Mouse (Mus musculus): ENCODE results near the gene Gm49661. TPM values are rescaled to one million over a fixed set of nuclear protein-coding genes. Genes with fewer than 3 reads are reported as not detected.
A peak's percentile ranks its signal among the peaks of the same experiment; 100 is the strongest.

Gm49661 gene
- polyA plus RNA-seq, 1 experiment from 2014 or later = not detected

DNA sequence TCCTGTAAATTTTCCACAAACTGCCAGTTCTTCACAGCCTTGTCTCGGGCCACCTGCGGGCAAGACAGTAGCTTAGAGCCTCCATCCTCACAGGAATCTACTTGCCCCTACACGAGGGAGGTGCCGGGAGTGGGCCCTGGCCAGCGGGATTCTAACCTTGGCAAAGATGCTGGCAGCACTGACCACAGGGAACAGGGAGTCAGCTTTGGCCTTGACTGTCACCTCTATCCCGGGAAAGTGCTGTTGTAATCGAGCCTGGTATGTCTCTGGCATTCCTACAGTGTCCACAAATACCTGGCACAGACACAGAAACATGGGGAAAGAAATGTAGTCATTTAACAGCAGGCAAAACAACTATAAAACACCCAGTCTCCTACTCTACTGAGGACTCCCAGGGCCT is 9.4 kb downstream of the Gm49661 start:
- Histone ChIP-seq H3K27ac (no peak overlapping the region), H3K36me3 (peaks cover 81% of the 10 kb centered on the region), H3K9ac (no peak overlapping the region), H3K9me3 (replicated peaks) (no peaks in the 10 kb centered on the region), H3K4me3 (replicated peaks) (no peak overlapping the region), H3K27me3 (no peaks in the 10 kb centered on the region), H3K4me1 (replicated peaks) (peaks cover 15% of the 10 kb centered on the region), H3K4me2 (no peak overlapping the region)
- DNase-seq (no peak), ATAC-seq (ENCODE audit: low read depth) (no peak)
- WGBS (ENCODE audit: insufficient replicate concordance) = 90% methylated on average over 7 of the region's 7 CpGs

DNA sequence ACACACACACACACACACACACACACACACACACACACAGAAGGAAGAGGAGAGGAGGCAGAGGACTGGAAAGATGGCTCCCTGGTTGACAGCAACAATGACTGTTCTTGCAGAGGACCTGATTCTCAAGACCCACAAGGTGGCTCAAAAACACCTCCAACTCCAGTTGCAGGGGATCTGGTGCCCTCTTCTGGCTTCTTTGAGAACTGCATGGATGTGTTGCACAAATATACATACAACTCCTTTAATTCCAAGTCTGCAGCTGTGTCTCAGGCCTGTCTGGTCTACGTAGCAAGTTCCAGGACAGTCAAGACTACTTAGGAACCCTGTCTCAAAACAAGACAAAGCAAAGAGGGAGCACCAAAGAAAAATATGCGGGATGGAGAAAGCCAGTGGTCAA is 12.5 kb downstream of the Gm49661 start:
- ATAC-seq (ENCODE audit: low read depth) = no peak
- H3K27me3 ChIP-seq = peaks cover 15% of the 10 kb centered on the region
- no peak overlapping the region for H3K27ac ChIP-seq
- H3K36me3 ChIP-seq = peaks cover 59% of the 10 kb centered on the region
- H3K9ac ChIP-seq = no peak overlapping the region
- no peak overlapping the region for H3K4me3 ChIP-seq (replicated peaks)
- H3K4me2 ChIP-seq = no peak overlapping the region
- DNase-seq = peak; percentile 67
- peaks cover 10% of the 10 kb centered on the region for H3K4me1 ChIP-seq (replicated peaks)
- 51% methylated on average over 2 of the region's 2 CpGs for WGBS (ENCODE audit: insufficient replicate concordance)
- H3K9me3 ChIP-seq (replicated peaks) = no peaks in the 10 kb centered on the region

DNA sequence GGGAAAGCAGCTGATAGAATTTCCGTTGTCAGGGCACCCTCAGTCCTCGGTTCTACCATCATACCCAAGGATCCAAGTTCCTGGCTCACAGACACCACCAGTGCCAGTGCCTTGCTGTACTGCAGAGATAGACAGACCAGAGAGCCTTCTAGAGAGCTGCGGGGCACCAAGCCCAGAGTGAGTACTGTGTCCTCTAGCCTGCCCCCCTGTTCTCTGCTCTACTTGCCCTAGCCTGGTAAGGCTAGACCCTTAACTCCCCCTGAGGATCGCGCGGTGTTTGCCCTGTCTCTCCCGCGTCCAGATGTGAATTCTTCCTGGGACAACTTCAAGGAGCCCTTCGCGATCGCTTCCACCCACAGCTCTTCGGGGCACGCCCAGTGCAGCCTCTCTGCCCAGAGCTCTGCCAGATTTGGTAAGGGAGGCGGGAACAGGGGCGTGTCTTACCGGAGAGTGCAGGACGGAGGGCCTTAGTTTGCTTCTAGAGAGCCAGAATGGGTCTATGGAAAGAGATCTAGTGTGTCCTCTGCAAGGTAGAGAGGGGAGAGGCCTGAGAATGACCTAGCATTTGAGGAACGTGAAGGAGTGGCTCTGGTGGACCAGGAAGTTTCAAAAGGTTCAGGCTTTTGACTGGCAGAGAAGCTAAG is 16.5 kb downstream of the Gm49661 start:
- WGBS (ENCODE audit: insufficient replicate concordance) = 6% methylated on average over 18 of the region's 18 CpGs
- no peak overlapping the region for H3K9ac ChIP-seq
- DNase-seq (no peak), ATAC-seq (ENCODE audit: low read depth) (peak; percentile 67; the same call in 1 of the 2 replicates)
- peak overlapping the region; percentile 34 for H3K4me2 ChIP-seq
- peaks cover 21% of the 10 kb centered on the region for H3K36me3 ChIP-seq
- H3K27ac ChIP-seq = no peak overlapping the region
- peaks cover 52% of the 10 kb centered on the region for H3K27me3 ChIP-seq
- H3K4me1 ChIP-seq (replicated peaks) = peaks cover 10% of the 10 kb centered on the region
- no peaks in the 10 kb centered on the region for H3K9me3 ChIP-seq (replicated peaks)
- no peak overlapping the region for H3K4me3 ChIP-seq (replicated peaks)

DNA sequence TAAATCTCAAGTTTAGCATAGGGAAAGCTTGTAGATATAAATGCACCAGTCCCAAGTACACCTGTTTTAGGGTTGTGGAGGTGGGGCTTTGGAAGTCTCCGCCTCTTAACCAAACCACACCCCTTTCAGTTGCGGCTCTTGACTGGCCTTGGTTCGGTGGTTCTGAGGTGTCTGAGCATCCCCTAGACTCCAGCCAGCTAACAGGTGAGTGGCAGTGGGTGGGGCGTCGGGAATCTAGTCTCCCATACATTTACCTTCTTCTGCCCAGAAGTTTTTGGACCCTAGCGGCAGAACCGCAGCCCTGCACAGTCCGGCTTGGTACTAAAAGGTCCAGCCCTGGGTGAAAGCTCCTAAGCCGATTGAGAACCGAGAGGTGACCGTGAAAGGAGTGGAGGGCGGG is 19.5 kb downstream of the Gm49661 start:
- 19% methylated on average over 12 of the region's 12 CpGs for WGBS (ENCODE audit: insufficient replicate concordance)
- Histone ChIP-seq H3K4me2 (no peak overlapping the region), H3K27me3 (peaks cover 81% of the 10 kb centered on the region)

DNA sequence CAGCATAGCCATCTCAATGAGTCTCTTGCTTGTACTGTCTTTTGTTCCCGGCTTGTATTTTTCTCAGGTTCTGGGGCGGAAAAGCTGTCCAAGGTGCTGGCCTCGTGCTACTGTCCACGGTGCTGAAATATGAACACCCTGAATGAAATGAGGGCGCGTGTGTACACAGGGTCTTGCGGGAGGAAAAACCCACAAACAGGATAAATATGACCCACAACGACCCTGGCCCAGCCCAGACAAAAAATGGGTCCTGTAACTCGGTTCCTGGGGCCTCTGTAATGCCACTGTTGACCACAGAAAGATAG is 22.0 kb downstream of the Gm49661 start:
- DNase-seq (no peak), ATAC-seq (ENCODE audit: low read depth) (no peak)

More for the DNA sequence above, 19.5 kb downstream of the Gm49661 start:
- H3K36me3 ChIP-seq = no peaks in the 10 kb centered on the region
- H3K9ac ChIP-seq = no peak overlapping the region
- no peak overlapping the region for H3K4me3 ChIP-seq (replicated peaks)
- peaks cover 26% of the 10 kb centered on the region for H3K4me1 ChIP-seq (replicated peaks)
- ATAC-seq (ENCODE audit: low read depth) (no peak), DNase-seq (no peak)
- H3K27ac ChIP-seq = no peak overlapping the region
- H3K9me3 ChIP-seq (replicated peaks) = no peaks in the 10 kb centered on the region

DNA sequence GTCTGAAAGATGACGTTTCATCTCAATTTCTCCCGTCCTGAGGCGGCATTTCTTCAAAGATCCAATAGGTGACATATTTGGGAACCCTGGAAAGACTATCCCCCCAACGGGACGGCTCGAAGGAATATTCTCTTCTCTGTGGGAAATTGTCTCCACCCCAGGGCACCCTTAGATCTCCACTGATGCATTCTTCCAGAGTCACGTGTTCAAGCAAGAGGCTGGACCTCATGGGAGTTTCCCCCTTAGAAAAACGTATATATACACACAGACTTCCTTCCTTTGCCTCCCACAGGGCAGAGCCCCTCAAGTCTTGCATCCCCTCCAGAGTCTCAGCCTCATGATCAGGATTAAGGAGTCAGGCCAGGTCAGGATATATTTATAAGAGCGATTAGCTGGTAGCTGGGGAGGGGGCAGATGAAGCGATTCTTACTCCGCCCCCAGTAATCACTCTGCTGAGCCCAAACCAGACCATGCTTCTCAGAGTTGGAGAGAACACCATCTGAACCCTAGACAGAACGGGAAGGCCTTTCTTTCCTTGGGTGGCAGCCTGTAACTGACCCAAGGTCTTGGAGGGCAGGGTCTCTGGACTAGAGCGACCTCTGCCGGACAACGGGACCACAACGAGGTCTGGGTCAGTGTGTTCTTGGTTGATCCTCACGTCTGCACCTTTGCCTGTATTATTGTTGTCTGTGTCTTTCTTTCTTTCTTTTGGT is 22.5 kb downstream of the Gm49661 start, which contains the start of gene Rtbdn:
TSS of gene Rtbdn (plus strand) at position 464 of the 713 bp plus-strand sequence.
- Histone ChIP-seq H3K9me3 (replicated peaks) (no peaks in the 10 kb centered on the region), H3K36me3 (no peaks in the 10 kb centered on the region), H3K27me3 (peaks cover 91% of the 10 kb centered on the region), H3K4me3 (replicated peaks) (peak within 1 kb of the TSS; percentile 42), H3K9ac (no peak within 1 kb of the TSS), H3K27ac (no peak within 1 kb of the TSS), H3K4me1 (replicated peaks) (peaks cover 24% of the 10 kb centered on the region), H3K4me2 (peak within 1 kb of the TSS; percentile 57)
- WGBS (ENCODE audit: insufficient replicate concordance) = 12% methylated on average over 17 of the region's 17 CpGs
- ATAC-seq (ENCODE audit: low read depth) (peak; percentile 16; the same call in 1 of the 2 replicates), DNase-seq (no peak)

More for the DNA sequence above, 22.0 kb downstream of the Gm49661 start:
- Histone ChIP-seq H3K27me3 (peaks cover 92% of the 10 kb centered on the region), H3K27ac (no peak overlapping the region), H3K9me3 (replicated peaks) (no peaks in the 10 kb centered on the region), H3K9ac (no peak overlapping the region), H3K4me1 (replicated peaks) (peaks cover 24% of the 10 kb centered on the region), H3K36me3 (no peaks in the 10 kb centered on the region), H3K4me2 (no peak overlapping the region), H3K4me3 (replicated peaks) (no peak overlapping the region)
- 9% methylated on average over 9 of the region's 9 CpGs for WGBS (ENCODE audit: insufficient replicate concordance)

DNA sequence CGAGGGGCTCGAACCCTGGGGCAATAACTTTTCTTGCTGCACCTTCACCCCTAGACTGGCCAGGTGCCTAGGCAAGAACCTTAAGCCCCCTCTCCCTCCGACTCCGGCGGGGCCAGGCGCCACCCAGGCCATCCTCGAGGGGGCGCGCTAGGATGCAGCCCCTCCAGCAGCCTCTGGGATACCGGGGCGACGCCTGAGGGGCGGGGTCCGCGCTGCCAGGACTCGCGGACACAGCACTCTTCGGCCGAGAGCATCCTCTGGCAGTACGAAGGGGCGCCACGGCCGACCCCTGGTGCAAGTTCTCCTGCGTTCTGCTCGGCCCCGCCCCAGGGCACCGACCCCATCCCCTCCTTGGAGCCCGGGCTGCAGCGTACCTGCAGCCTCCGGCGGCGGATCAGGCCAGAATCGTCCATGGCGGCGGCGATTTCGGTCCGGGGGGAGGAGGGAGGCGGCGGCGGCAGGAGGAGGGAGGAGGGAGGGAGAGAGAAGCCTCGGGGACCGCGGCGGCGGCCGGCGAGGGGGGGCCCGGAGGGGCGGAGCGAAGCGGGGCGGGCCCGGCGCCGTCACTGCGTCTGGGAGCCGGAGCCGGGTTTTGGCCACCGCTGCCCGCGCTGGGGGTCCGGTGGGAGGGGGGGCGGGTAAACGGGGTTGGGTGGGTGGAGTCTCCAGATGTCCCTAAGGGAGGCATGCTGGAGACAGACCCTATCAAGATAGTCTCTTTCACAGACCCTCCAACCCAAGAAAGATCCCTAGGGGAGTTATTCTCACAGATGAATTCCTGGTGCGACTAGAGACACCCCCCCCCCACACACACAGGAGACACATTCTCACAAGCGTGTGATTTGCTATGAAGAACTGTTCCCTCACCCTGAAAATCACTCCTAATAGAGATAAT is 23.4 kb downstream of the Gm49661 start:
- WGBS (ENCODE audit: insufficient replicate concordance) = under 1% methylated on average over 46 of the region's 67 CpGs
- Histone ChIP-seq H3K9ac (no peak overlapping the region), H3K27ac (no peak overlapping the region), H3K9me3 (replicated peaks) (no peaks in the 10 kb centered on the region), H3K4me3 (replicated peaks) (peak overlapping the region; percentile 42), H3K4me1 (replicated peaks) (peaks cover 24% of the 10 kb centered on the region), H3K36me3 (no peaks in the 10 kb centered on the region), H3K4me2 (peak overlapping the region; percentile 57), H3K27me3 (peaks cover 91% of the 10 kb centered on the region)
- ATAC-seq (ENCODE audit: low read depth) (0 out of 2 replicates have a peak, but pooled peaks have one; percentile 13), DNase-seq (no peak)

DNA sequence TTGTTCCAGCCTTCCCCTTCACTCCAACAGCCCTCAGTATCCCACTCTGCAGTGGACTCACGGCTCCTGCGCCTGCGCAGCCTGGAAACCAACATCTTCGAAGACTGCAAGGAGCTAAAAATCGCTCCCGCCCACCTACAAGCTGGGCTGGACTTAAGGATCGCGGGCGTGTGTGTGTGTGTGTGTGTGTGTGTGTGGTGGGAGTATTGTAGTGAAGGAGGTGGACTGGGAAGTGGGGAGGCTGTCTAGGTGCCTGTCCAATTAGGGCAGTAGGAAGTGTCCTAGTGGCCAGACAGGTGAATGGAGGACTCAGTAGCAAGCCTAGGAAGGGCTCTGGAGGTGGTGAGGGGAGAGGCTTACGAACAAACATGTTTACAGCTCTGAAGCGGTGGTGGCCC is 24.0 kb downstream of the Gm49661 start:
- peaks cover 24% of the 10 kb centered on the region for H3K4me1 ChIP-seq (replicated peaks)
- no peaks in the 10 kb centered on the region for H3K36me3 ChIP-seq
- no peak for DNase-seq
- 0 out of 2 replicates have a peak, but pooled peaks have one; percentile 14 for ATAC-seq (ENCODE audit: low read depth)
- H3K9ac ChIP-seq = no peak overlapping the region
- H3K27ac ChIP-seq = no peak overlapping the region
- 11% methylated on average over 11 of the region's 11 CpGs for WGBS (ENCODE audit: insufficient replicate concordance)
- H3K9me3 ChIP-seq (replicated peaks) = no peaks in the 10 kb centered on the region
- peaks cover 91% of the 10 kb centered on the region for H3K27me3 ChIP-seq
- H3K4me2 ChIP-seq = peak overlapping the region; percentile 57; the same call in 1 of the 2 replicates
- H3K4me3 ChIP-seq (replicated peaks) = peak overlapping the region; percentile 42; the same call in 1 of the 2 replicates

DNA sequence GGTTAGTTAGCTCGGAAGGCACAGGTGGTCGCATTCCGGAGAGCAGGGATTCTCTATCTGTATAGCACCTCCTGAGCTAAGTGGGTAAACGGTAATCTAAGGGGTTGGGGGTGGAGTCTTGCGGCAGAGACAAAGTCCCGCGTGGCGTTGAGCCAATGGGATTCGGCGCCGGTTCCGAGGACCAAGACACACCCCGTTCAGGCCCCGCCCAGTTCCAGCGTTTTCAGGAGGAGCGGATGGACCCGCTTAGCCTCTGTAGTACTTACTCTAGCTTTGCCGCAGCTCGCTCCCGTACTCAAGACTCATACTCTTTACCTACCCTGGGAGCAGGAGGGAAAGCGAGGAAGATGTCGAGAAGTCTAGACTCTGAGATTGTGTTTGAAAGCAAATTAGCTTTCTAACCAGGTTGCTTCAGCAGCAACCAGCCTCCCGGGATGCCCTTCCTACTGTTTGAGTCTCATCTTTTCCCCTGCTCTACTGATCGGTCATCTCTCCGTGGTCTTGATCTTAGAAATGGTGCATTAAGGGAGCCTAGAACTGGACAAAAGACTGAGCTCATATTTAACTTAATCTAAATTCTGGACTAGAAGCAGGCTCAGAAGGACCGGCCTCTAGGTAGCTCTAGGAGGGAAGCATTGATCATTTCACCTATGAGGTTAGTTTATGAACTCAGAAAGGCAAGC is 24.6 kb downstream of the Gm49661 start:
- Histone ChIP-seq H3K4me2 (peak overlapping the region; percentile 33), H3K4me1 (replicated peaks) (peaks cover 24% of the 10 kb centered on the region), H3K9me3 (replicated peaks) (no peaks in the 10 kb centered on the region), H3K27ac (no peak overlapping the region), H3K9ac (no peak overlapping the region), H3K4me3 (replicated peaks) (peak overlapping the region; percentile 19; the same call in 1 of the 2 replicates), H3K27me3 (peaks cover 90% of the 10 kb centered on the region), H3K36me3 (no peaks in the 10 kb centered on the region)
- ATAC-seq (ENCODE audit: low read depth) = peak; percentile 86
- 4% methylated on average over 26 of the region's 26 CpGs for WGBS (ENCODE audit: insufficient replicate concordance)
- DNase-seq = peak; percentile 76

DNA sequence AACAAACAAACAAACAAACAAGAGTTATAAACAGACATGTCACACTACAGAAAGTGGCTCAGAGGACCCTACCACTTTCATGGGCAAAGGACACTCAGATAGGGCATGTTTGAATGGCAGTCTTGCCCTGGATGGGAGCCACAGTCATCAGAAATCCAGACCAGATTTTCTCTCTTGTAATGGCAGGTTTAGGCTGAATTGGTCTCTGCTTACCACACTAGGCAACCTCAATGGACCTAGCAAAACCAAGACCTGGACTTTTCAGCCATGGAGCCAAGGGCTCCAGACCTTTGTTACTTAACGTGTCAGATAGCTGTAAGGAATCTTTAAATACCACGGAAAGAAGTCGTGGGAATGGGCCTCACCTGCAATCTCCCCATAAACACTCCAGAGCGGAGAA is 25.5 kb downstream of the Gm49661 start:
- Histone ChIP-seq H3K4me2 (no peak overlapping the region), H3K9me3 (replicated peaks) (no peaks in the 10 kb centered on the region), H3K4me3 (replicated peaks) (no peak overlapping the region), H3K9ac (no peak overlapping the region), H3K4me1 (replicated peaks) (peaks cover 24% of the 10 kb centered on the region), H3K27me3 (peaks cover 94% of the 10 kb centered on the region), H3K27ac (no peak overlapping the region), H3K36me3 (no peaks in the 10 kb centered on the region)
- WGBS (ENCODE audit: insufficient replicate concordance) = 23% methylated on average over 4 of the region's 4 CpGs
- DNase-seq = no peak
- no peak for ATAC-seq (ENCODE audit: low read depth)

Data from liver, embryonic 13.5 days (tissue).